Mouse (Mus musculus) midbrain, embryonic 14.5 days (tissue): ENCODE data around the gene Pagr1a. TPM values are rescaled to one million over a fixed set of nuclear protein-coding genes. Genes with fewer than 3 reads are reported as not detected.

Experiments
- ATAC-seq: fragments of 200-750 bp; cut with Nextera tagmentation; 2 replicates; pipeline ENCODE4 v1.8.0; 2017; ENCODE audit warnings: moderate number of reproducible peaks, moderate library complexity; ENCODE audit not compliant: low FRiP score, low TSS enrichment
- DNase-seq: peaks from one replicate; pipeline ENCODE4 v3.0.0-alpha.2; 2015
- H3K27ac ChIP-seq: fragments of 300-500 bp; sonication (generic); replicated peaks from 2 replicates; pipeline ENCODE4 v1.5.1; 2014; ENCODE audit warnings: mild to moderate bottlenecking, low read depth, low read length, moderate library complexity
- H3K27me3 ChIP-seq: fragments of 300-500 bp; sonication (generic); 2 replicates; pipeline ENCODE4 v1.6.1; 2014; ENCODE audit warnings: low read length, control low read depth, mixed read lengths; ENCODE audit not compliant: control insufficient read depth, insufficient read depth
- H3K36me3 ChIP-seq: fragments of 300-500 bp; sonication (generic); 2 replicates; pipeline ENCODE4 v1.6.1; 2014; ENCODE audit warnings: low read length, control low read depth; ENCODE audit not compliant: control insufficient read depth, insufficient read depth
- H3K4me1 ChIP-seq: fragments of 300-500 bp; sonication (generic); 2 replicates; pipeline ENCODE4 v1.6.1; 2014; ENCODE audit warnings: mild to moderate bottlenecking, antibody characterized with exemption, low read length, control low read depth; ENCODE audit not compliant: control insufficient read depth, insufficient read depth
- H3K4me2 ChIP-seq: fragments of 300-500 bp; sonication (generic); 2 replicates; pipeline ENCODE4 v1.6.1; 2014; ENCODE audit warnings: mild to moderate bottlenecking, low read length, moderate library complexity
- H3K4me3 ChIP-seq: fragments of 300-500 bp; sonication (generic); replicated peaks from 2 replicates; pipeline ENCODE4 v1.5.1; 2014; ENCODE audit warnings: low read depth, low read length
- H3K9ac ChIP-seq: fragments of 300-500 bp; sonication (generic); replicated peaks from 2 replicates; pipeline ENCODE4 v1.6.1; 2014; ENCODE audit warnings: mild to moderate bottlenecking, low read length, moderate library complexity
- H3K9me3 ChIP-seq: fragments of 300-500 bp; sonication (generic); 2 replicates; pipeline ENCODE4 v1.6.1; 2016; ENCODE audit warnings: low read length, control low read depth, mixed read lengths; ENCODE audit not compliant: control insufficient read depth
- WGBS: fragments of 180-500 bp; shearing (Covaris S2); extraction: QIAGEN DNeasy Blood & Tissue Kit; methylation state at CpG from one replicate; pipeline ENCODE4 v1.1.7; 2014; 5-methylcytosine and 5-hydroxymethylcytosine counted together
- polyA plus RNA-seq: library from polyadenylated mRNA; unstranded; fragments of >200 nt; fragmentation: Nextera tagmentation; extraction: Ambion mirVana; gene quantifications from 2 replicates; pipeline ENCODE4 v1.2.1, GENCODE M21; 2014

Pagr1a gene
- polyA plus RNA-seq, 1 experiment from 2014 or later, result 21.2 TPM

DNA sequence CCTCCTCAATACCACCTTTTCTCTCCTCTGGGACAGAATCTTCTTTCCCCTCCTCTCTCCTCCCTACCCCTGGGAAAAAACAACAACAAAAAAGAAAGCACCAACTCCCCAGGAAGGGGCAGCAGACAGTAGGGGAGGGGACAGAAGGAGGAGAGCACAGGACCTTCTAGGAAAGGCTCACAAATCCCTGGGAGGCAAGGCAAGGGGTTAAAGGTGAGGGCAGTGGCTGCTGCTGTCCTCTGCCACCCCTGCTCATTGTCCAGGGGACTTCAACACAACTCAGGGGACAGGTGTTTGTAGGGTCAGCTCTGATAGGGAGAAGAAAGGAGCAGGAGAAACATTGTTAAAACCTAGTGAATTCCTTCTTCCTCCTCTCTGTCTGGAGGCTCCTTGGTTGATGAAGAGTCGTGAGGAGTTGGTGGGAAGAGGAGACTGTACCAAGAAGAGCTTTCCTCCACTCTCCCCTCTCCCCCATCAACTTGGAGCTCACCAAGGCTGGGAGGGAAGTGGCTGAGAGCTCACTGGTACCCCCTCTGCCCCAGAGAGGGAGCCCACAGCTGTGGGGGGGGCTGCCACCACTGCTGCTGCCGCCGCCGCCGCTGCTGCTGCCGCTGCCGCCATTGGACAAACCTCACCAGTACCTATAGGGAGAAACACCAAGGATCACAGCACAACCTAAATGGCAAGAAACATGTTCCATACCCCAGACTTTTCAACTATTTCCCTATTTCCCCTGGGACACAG is 5.5 kb upstream of the Pagr1a start:
- H3K4me1 ChIP-seq, result peaks cover 49% of the 10 kb centered on the region
- H3K4me3 ChIP-seq, result peak overlapping the region; percentile 95
- 77% methylated on average over 7 of the region's 7 CpGs for WGBS
- no peaks in the 10 kb centered on the region for H3K9me3 ChIP-seq
- H3K27me3 ChIP-seq, result no peaks in the 10 kb centered on the region
- no peak for ATAC-seq
- H3K27ac ChIP-seq, result peak overlapping the region; percentile 100; the same call in 1 of the 2 replicates
- DNase-seq, result no peak
- peak overlapping the region; percentile 99; the same call in 1 of the 2 replicates for H3K9ac ChIP-seq
- H3K4me2 ChIP-seq, result peak overlapping the region; percentile 91
- peaks cover 31% of the 10 kb centered on the region for H3K36me3 ChIP-seq

DNA sequence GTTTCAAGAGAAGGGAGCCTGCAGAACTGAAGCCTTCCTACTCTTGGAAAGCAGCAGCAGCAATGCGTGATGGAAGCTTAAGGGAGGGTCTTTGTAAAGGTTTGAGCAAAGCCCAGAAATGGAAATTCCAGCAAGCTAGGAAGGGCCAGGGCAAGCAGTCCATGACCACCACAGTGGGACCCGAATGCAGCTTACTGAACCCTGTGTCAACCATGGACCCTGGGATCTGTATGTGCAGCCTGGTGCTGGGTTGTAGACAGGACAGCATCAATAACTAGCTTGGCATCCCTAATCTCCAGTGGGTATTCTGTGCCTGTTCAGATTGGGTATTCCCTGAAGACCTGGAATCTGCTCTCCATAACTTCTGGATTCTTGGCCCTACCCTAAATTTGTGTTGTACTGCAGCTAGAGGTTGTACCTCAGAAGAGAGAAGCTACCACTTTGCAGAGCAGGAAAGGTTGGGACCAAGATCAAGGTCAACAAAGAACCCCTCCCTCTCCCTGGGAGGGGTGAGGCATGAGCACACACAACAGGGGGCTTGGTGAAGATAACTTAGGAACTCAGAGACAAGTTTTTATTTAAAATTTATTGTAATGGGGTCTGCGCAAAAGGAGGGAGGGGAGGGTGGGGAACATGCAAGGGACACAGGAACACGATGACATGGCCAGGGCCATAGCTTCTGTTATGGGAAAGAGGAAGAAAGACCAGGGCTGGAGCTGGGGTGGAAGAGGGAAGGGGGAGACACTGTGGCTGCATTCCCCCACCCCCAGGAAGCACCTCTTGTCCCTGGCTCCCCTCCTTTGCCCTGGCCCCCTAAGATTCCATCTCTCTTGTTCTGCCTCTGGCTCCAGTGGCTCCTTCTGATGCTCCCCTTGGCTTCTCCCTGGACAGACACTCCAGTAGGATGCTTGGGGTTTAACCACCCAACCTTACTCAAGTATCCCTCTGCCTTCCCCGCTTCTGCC is 4.7 kb upstream of the Pagr1a start:
- 40% methylated on average over 5 of the region's 5 CpGs for WGBS
- ATAC-seq (no peak), DNase-seq (no peak)
- H3K4me3 ChIP-seq, result peak overlapping the region; percentile 45
- H3K36me3 ChIP-seq, result peaks cover 31% of the 10 kb centered on the region
- H3K27ac ChIP-seq, result peak overlapping the region; percentile 80
- no peaks in the 10 kb centered on the region for H3K9me3 ChIP-seq
- peaks cover 50% of the 10 kb centered on the region for H3K4me1 ChIP-seq
- H3K9ac ChIP-seq, result peak overlapping the region; percentile 99
- no peaks in the 10 kb centered on the region for H3K27me3 ChIP-seq
- peak overlapping the region; percentile 84 for H3K4me2 ChIP-seq

- peak within 1 kb of the TSS; percentile 84 for H3K4me2 ChIP-seq
- H3K9ac ChIP-seq, result peak within 1 kb of the TSS; percentile 80
- H3K4me3 ChIP-seq, result peak within 1 kb of the TSS; percentile 45
- DNase-seq (peak; percentile 75), ATAC-seq (peak; percentile 21; the same call in 1 of the 2 replicates)
- under 1% methylated on average over 37 of the region's 37 CpGs for WGBS
- peaks cover 31% of the 10 kb centered on the region for H3K36me3 ChIP-seq
- peak within 1 kb of the TSS; percentile 80 for H3K27ac ChIP-seq
- peaks cover 50% of the 10 kb centered on the region for H3K4me1 ChIP-seq
- H3K9me3 ChIP-seq, result no peaks in the 10 kb centered on the region
- no peaks in the 10 kb centered on the region for H3K27me3 ChIP-seq
These were observed 3.9 kb upstream of the Pagr1a start, which contains the start of the genes Gm42742 and Prrt2 for GRCm38 (mm10) chr7:127020901-127021562. Gm42742 (minus strand) TSS chr7:127021097. Prrt2 (minus strand) TSS chr7:127021211.

- Histone ChIP-seq H3K27me3 (no peaks in the 10 kb centered on the region), H3K4me3 (peak overlapping the region; percentile 45), H3K36me3 (peaks cover 35% of the 10 kb centered on the region), H3K27ac (peak overlapping the region; percentile 80), H3K4me2 (peak overlapping the region; percentile 84), H3K9ac (peak overlapping the region; percentile 80), H3K9me3 (no peaks in the 10 kb centered on the region), H3K4me1 (peaks cover 56% of the 10 kb centered on the region)
- 25% methylated on average over 5 of the region's 5 CpGs for WGBS
- DNase-seq (no peak), ATAC-seq (no peak)
These were observed 3.3 kb upstream of the Pagr1a start for GRCm38 (mm10) chr7:127020491-127020890.

DNA sequence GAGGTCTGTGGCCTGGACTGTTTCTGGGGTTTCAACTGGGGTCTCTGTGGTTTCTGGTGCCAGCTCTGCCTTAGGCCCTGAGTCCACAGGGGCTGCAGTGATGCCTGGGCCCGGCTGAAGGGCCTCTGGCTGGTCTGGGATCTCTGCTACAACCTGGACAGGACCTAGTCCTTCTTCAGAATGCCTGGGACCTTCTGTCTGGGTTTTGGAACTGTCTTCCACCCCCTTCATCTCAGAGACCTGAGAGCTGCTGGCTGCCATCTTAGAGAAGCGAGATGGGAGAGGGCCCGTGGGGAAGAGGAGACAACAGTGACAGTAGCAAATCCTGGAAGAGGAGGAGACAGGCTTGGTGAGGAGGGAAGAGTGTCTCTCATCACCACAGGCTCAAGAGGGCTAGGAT is 2.9 kb upstream of the Pagr1a start:
- 42% methylated on average over 3 of the region's 3 CpGs for WGBS
- DNase-seq (no peak), ATAC-seq (no peak)
- Histone ChIP-seq H3K9ac (peak overlapping the region; percentile 80), H3K27me3 (no peaks in the 10 kb centered on the region), H3K36me3 (peaks cover 39% of the 10 kb centered on the region), H3K27ac (peak overlapping the region; percentile 80; the same call in 1 of the 2 replicates), H3K9me3 (no peaks in the 10 kb centered on the region), H3K4me2 (peak overlapping the region; percentile 84), H3K4me1 (peaks cover 58% of the 10 kb centered on the region), H3K4me3 (peak overlapping the region; percentile 45)

GRCm38 (mm10) chr7:127019306-127019960 is 2.3 kb upstream of the Pagr1a start:
- no peak for DNase-seq
- no peaks in the 10 kb centered on the region for H3K27me3 ChIP-seq
- 86% methylated on average over 14 of the region's 14 CpGs for WGBS
- peak overlapping the region; percentile 45 for H3K4me3 ChIP-seq
- no peak overlapping the region for H3K27ac ChIP-seq
- H3K9me3 ChIP-seq, result no peaks in the 10 kb centered on the region
- peaks cover 40% of the 10 kb centered on the region for H3K36me3 ChIP-seq
- ATAC-seq, result no peak
- H3K4me1 ChIP-seq, result peaks cover 57% of the 10 kb centered on the region
- peak overlapping the region; percentile 84 for H3K4me2 ChIP-seq
- peak overlapping the region; percentile 80 for H3K9ac ChIP-seq

GRCm38 (mm10) chr7:127018416-127019305 is 1.5 kb upstream of the Pagr1a start:
- H3K27me3 ChIP-seq, result no peaks in the 10 kb centered on the region
- H3K9ac ChIP-seq, result peak overlapping the region; percentile 80; the same call in 1 of the 2 replicates
- H3K9me3 ChIP-seq, result no peaks in the 10 kb centered on the region
- H3K27ac ChIP-seq, result no peak overlapping the region
- H3K4me1 ChIP-seq, result peaks cover 49% of the 10 kb centered on the region
- DNase-seq, result no peak
- H3K36me3 ChIP-seq, result peaks cover 40% of the 10 kb centered on the region
- WGBS, result 89% methylated on average over 15 of the region's 15 CpGs
- no peak overlapping the region for H3K4me3 ChIP-seq
- H3K4me2 ChIP-seq, result peak overlapping the region; percentile 84; the same call in 1 of the 2 replicates
- no peak for ATAC-seq
